Mouse (Mus musculus) right cerebral cortex, postnatal 36 days (tissue): Measurements from ENCODE around the gene Gm2000.
"Not testable (repeated sequence)": the region's sequence is repeated elsewhere in the genome, so short reads cannot be mapped to it uniquely, and the experiment has no call there.

Source experiments
- DNase-seq, 2 experiments: peaks; one replicate each; pipeline ENCODE4 v3.0.0; 2022; ENCODE audit warnings: low spot score in 2 of 2, mixed read lengths in 1 of 2

The Gm2000 gene

DNA sequence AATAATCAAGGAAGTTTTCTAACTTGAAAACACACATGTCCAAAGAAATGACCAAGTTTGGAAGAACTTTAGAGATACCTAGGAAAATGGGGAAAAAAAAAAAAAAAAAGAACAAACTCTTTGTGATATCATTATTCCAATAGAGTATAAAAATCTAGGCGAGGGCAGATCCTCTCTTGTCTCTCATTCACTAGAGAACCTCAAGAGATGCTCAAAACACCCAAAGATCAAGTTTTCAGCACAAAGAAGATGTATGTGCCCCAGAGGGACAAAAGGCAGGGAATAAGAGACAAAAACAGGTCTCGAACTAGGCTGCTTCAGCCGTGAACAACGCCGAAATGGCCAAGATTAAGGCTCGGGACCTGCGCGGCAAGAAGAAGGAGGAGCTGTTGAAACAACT lies at the start of gene Gm2000:
TSS of gene Gm2000 (plus strand) at position 301 of the 400 bp plus-strand sequence.
- no peak for DNase-seq

DNA sequence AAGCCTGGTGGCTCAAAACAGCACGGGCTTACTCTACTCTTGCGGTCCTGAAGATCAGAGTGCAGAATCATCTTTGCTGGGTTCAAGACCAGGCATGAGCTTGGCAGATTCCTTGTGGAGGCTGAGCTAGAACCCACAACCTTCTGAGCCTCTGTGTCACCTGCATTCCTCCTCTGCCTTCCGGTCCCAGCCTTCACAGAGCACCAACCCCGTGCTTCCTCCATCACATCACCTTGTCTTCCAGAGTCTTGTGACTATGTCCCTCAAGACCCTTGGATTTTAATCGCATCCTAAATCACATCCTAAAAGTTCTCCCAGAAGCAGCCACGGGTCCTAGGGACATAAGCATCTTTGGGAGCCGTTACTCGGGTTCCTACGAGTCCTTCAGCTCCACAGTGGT lies 42.7 kb upstream of the Gm2000 start:
- no peak for DNase-seq

- no peak for DNase-seq
Observed at GRCm38 (mm10) chr1:156340847-156341246, 25.0 kb upstream of the Gm2000 start.

DNA sequence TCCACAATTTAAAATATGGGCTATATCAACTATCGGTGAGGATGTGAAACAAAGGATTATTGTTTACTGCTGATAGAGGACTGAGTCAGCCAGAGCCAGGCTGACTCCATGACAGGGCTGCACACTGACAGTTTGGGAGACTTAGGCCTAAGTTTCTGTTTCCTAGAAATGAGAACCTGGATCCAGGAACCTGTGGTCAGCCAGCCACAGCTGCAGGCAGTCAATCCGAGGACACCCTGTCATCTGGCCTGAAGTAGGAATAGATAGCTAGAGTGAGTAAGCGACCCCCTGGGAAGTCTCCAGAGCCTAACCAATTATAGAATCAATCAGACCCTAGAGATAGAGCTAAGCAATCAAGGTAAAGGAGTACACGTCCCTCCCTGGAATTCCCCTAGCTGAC lies 21.4 kb upstream of the Gm2000 start:
- DNase-seq = no peak

DNA sequence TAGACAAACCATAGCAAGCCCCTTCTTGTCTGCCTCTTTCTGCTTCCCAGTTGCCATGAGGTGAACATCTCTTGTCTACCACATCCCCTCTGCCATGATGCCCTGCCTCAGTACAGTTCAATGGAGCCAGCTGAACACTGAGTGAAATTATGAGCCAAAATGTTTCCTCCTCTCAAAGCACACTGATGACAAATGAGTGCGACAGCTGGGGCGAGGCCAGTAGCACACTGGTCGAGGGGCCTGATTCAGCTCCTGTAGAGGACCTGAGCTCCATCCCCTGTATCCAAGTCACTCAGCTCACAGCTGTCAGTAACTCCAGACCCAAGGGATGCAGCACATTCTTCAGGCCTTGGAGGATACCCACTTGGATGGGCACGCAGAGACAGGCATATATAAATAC lies 20.2 kb upstream of the Gm2000 start:
- no peak for DNase-seq

GRCm38 (mm10) chr1:156349031-156349430 lies 16.8 kb upstream of the Gm2000 start:
- no peak for DNase-seq

DNA sequence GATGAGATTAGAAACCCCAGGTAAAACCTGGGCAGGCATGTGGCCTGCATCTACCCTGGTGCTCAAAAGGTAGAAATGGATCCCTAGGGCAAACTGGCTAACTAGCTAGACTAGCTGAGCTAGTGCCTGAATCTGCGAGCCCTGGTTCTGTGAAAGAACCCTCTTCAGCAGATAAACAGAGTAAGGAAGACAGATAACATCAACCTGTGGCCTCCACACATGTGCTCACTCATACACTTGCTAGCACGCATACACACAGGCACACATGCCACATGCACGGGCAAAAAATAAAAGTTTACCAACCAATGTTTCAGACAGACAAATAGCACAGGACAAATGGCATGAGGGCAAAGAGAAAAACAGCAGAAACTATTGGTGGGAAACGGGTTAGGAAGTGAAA lies 15.4 kb upstream of the Gm2000 start:
- DNase-seq = no peak

GRCm38 (mm10) chr1:156352466-156352865 lies 13.4 kb upstream of the Gm2000 start:
- DNase-seq = no peak

- no peak for DNase-seq
Observed at GRCm38 (mm10) chr1:156381217-156381616, 15.4 kb downstream of the Gm2000 start.

DNA sequence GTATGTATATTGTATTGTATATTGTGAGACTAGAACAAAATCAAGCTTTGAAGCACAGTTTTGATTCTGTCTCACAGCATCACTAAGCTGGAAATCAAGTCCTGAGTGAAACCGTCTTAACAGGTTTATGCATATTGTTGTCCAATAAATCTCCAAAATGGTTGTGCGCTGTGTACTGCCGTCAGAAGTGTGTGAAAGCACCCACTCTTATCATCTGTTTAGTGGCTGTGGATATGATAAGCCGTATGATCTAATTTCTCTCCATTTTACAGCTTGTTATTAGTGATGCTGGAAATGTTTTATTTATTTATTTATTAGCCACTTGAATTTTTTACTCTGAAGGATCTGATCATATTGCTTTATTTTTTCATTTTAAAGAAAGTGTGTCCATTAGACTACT lies 20.4 kb downstream of the Gm2000 start:
- DNase-seq = no peak

DNA sequence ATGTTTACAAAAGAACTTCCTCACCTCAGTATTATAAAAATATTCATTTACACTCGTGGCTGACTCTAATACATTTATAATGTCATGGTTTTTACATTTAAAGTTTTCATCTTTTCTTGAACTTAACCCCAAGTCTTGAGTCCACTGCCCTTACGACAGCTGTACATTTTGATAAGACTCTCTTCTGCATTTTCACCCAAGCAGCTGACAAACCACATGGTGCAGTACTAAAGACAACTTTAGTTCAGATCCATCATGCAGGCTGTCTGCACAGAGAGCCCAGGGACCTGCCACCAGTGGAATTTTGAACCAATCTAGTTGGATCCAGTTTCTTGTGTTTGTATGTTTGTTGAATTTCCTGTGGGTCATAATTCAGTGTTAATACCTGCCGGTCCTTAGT lies 21.0 kb downstream of the Gm2000 start:
- no peak for DNase-seq

DNA sequence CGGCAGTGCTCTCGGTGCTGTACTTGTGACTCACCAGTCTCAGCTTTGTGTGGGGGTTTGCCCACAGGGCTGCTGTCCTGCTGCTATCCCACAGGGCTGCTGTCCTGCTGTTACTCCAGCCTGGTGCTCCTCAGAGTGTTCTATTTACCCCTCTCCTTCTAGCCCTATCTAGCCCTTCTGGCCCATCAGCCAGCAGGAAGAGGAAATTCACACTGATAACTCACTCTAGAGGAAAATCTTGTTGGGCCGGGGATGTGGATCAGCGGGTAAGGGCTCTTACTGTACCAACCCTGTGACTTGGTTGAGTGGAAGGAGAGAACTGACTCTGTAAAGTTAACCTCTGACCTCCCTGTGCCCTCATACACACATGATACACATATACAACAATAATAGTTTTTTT lies 27.3 kb downstream of the Gm2000 start:
- DNase-seq = no peak

- DNase-seq = not testable (repeated sequence)
Observed at GRCm38 (mm10) chr1:156400159-156400558, 34.3 kb downstream of the Gm2000 start.

DNA sequence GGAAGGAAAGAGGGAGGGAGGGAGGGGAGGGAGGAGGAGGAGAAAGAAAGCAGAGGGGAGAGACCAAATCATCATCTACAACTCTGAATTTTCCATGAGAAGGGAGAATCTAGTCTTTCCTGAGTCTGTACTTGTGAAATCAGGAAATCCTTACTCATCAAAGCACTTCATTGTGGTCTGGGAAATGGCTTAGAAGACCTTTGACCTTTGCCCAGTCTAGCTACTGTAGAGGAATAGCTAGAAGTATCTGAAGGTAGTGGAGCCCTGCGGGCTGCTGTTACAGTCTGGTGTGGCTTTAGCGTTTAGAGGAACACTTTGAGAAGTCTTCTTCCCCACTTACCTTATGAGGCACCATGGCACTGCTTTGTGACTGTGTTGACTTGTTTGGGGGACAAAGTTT lies 36.7 kb downstream of the Gm2000 start:
- no peak for DNase-seq

DNA sequence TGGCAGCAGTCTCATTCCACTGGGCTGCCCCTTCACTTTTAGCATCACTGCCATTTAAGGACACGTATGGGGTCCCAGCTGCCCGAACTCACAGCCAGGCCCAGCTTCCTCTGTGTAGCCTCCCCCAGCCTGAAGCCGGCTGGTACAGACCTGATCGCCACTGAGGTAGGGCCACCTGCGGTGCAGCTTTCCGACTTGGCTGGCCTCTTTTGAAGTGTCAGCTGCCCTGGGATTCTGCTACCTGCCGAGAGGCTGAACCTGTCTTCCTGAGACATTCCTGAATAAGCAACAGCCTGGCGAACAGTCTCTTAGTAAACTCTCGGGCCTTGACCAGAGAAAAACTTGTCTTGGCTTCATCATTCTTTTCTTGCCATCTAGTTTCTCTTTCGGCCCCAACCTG lies 37.4 kb downstream of the Gm2000 start:
- no peak for DNase-seq

DNA sequence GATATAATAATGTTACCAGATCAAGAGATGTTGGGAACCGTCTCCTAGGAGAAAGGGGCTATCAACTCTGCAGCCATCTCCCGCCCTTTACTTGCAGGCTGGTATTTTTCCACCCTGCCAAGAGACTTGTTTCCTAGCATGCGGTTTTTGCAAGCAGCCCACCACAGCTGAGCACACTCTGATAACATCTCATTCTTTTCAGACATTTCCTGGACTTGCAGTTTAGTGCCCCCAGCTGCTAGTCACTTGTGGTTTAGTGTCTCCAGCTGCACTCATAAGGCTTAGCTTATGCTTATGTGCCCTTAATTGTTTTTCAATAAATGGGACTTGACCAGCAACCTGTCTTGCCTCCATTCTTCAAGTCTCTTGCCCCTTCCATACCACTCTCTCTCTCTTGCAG lies 42.2 kb downstream of the Gm2000 start:
- no peak for DNase-seq

- no peak for DNase-seq
Observed at GRCm38 (mm10) chr1:156408521-156408920, 42.7 kb downstream of the Gm2000 start.
